Mouse (Mus musculus): ENCODE data around the gene Trim25.

Trim25 gene

DNA sequence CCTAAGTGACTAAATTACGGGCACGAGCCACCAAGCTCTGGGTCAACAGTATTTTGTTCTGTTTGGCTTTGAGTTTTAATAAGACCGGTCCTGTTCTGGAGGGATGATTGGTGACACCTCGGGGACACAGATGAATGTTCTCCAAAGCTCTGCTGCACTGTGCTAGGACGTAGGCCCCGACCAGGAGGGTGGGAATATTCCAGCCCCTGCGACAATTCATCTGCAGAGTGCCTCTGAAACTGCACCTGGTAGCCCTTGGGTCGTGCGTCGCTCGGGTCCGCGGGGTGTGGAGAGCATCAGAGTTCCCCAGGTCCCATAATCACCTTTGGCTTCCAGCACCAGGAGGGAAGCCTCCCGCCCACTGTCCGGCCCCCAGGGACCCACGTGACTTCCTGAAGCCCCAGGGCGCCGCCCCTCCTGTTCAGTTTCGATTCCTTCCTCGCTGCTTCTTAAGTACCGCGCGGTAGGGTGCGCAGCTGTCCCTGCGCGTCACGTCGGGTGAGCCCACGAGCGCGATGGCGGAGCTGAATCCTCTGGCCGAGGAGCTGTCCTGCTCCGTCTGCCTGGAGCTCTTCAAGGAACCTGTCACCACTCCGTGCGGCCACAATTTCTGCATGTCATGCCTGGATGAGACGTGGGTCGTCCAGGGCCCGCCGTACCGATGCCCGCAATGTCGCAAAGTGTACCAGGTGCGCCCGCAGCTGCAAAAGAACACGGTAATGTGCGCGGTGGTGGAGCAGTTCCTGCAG, at the start of gene Trim25:
TSS of gene Trim25 (plus strand) at position 403 of the 749 bp plus-strand sequence.
- no peak for DNase-seq

DNA sequence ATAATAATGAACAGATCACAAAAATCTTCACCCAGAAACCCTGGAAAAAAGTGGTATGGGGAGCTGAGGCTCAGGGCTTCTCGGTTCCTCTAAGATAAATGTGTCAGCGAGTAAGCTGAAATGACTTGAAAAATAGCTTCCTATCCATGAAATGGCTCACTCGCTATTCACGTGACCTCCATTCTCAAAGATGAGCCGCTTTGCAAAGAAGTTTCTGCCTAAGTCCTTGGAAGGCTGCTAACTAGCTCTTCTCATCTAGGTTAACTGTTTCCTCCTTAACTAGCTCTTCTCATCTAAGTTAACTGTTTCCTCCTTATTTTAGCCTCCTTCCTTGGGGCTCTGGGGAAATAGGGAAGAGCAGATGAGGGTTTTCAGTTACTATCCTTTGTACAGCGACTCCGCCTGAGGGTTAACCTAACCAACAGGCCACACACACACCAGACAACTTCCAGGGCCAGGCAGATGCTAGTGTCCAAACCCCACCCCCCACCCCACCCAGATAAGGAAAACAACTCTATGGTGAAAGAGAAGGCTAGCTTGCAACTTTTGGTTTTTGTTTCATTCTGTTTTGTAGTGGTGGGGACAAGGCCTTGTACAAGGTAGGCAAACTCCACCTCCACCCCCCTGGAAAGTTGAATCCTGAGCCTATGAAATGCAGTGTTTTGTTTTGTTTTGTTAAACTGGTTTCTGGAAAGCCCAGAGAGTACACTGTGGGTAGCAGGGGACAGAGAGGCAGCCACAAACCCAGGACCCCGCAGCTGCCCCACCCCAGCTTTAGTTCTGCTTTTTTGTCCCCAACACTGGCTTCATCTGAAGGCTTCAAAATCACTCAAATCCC, 49.2 kb upstream of the Trim25 start:
- DNase-seq: no peak

DNA sequence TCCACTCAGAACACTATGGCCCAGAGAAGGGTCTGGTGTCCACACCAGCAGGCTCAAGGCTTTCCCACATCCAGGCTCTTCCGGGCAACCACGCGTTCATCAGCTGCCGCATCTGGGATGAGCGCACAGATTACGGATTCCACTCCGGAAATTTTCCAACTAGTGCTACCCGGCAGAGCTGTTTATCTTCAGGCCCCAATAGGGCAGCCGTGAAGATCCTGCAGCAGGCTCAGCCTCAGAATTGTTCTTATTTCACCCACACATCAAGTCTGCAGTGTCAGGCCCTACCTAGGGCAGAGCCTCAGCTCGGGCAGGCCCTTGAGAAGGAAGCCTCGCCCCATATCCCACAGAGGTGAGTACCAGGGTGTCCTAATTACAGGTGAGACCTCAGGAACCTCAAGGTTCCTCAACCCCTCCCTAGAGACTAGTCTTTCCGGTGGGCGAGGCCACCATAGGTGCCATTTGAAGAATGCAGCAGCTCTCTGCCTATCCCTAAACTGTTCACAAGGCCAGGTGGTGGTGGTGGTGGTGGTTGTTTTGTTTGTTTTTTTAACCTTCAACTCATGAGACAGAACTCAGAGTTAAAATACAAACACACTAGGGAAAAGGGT, 48.4 kb upstream of the Trim25 start:
- DNase-seq: no peak

DNA sequence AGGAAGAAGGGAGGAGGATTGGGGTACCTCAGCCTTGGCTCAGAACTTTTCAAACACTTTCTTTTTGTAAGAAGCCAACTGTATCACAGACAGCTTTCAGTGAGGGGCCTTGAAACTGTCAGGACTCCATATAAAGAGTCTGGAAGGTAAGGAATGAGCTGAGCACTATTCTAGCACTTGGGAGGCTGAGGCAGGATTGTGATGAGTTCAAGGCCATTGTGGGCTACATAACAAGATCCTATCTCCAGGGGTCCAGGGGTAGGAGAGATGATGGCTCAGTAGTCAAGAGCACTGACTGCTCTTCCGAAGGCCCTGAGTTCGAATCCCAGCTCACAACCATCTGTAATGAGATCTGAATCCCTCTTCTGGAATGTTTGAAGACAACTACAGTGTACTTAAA, 47.6 kb upstream of the Trim25 start:
- no peak for DNase-seq

DNA sequence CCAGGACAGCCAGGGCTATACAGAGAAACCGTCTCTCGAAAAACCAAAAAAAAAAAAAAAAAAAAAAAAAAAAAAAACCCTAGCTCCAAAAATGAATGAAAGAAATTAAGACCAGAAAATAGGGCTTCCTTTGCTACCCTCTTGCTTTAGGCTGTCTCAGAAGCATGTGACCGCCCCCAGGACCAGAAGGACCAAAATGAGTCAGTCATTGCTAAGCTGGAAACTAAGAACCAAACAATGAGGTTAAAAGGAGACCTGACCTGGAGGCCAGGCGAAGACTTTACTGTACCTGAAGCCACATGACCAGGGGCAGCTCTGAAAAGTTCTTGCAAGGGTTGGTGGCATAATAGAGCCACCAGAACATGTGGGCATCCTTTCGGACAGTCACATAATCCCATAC, 47.1 kb upstream of the Trim25 start:
- no peak for DNase-seq

DNA sequence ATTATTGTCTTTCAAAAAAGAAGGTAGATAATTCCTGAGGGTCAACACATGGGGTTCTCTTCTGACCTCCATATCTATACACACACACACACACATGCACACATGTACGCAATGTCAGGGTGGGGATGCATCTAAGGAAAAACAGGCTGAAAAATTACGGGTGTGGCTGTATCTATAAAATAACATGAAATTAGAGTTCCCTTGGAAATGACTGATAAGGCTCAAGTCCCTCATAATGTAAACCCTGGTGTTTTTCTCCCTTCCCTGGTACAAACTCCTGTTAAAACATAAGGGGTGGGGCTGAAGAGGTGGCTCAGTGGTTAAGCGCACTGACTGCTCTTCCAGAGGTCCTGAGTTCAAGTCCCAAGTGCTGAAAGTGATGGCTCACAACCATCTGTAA, 45.6 kb upstream of the Trim25 start:
- no peak for DNase-seq

DNA sequence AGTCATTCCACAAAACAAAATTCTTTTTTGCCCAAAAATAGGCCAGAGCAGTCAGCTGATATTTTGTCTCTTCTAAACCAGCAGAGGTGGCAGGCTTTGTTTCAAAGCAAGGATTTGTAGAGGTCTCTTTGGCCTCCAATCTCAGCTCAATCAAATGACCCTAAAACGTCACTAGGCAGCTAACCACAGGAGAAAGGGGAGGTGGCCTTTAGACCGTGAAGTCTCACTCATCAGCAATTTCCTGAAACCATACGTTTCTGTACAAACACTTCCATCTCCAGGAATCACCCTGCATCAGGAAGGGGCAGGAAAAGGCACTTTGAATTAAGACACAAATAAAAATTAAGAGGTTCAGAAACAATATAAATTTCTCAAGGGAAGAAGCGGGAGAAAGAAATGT, 44.4 kb upstream of the Trim25 start:
- DNase-seq: no peak

DNA sequence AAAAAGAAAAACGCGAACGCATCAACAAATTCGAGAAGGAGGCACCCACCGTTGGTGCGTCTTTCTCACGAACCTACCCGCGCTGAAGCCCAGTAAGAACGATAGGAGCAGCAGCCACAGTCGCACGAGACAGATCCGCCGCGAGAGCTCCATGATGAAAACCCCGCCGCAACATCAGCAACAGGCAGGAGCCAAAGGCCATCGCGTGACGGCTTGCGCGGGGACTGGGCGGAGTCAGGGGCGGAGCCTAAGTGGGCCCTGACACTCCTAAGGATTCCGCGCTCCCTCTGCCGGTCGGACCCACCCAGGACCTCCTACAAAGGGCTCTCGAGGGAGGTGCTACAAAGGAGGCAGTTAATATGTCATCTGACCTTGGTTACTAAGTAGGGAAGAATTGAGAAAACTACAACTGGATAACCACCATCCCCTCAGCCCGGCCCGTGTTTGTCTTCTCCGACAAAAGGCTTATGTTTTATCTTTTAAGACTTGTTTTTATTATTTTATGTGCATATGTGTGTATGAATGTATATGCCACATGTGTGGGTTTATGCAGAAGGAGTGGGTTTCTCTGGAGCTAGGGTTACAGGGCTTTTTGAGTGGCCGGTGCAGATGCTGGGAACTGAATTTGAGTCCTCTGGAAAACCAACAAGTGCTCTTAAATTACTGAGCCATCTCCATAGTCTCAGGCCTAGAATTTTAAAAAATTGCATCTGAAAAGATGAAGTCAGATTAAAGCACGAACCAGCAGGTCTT, 43.8 kb upstream of the Trim25 start, which contains the start of gene Scpep1:
TSS of gene Scpep1 (minus strand) at position 249 of the 753 bp plus-strand sequence.
- peak; percentile 97 for DNase-seq

DNA sequence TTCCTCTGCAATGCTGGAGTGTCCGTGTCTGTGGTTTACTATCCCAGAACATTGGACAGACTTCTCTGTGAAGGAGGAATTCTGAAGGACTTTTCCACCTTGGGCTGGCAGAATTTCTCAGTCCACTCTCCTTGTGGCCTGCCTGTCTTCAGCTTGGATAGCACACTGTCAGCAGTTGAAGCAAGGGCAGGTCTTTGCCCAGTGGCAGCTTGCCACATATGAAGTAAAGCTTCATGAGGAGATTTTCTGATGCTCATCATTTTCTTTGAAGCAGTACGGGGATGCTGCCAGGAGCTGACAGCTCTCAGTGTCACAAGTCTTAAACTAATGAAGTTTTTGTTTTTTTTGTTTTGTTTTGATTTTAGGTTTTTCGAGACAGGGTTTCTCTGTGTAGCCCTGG, 40.3 kb upstream of the Trim25 start:
- DNase-seq: no peak

DNA sequence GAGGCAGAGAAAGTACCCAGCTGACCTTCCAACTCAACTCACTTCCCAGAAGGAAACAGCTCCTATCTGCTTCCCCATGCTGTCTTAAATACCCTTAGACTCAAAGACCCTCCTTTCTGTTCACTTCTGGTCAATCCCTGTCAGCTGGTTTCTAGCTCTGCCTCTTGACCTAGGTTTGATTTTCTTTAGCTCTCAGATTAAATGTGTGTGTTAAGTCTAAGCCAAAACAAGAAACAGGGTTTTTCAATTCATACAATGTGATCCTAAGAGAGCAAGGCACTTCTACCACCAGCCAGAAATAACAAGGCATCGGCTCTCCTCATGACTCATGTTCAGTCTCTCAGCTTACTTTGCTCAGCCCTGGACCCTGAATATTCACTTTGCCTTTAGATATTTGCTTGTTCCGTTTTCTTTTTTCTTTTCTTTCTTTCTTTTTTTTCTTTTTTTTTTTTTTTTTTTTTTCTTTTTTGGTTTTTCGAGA, 32.3 kb upstream of the Trim25 start, which contains the start of gene Elobl:
TSS of gene Elobl (minus strand) at position 51 of the 481 bp plus-strand sequence.
- DNase-seq: no peak

DNA sequence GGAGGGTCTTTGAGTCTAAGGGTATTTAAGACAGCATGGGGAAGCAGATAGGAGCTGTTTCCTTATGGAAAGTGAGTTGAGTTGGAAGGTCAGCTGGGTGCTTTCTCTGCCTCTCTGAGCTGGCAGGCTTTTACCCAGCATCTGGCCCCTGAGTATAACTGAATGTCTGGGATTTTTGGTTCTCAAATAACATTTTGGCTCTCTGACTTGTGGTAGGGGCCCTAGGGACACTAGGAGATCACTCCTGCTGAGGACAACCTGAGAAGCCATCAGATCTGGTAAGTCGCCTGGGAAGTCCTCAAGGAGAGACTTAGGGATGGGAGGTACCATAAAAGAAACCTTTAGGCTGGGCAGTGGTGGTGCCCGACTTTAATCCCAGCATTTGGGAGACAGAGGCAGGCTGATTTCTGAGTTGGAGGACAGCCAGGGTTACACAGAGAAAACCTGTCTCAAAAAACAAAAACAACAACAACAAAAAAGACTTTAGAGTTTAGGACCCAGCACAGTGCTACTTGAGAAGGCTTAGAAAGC, 28.9 kb upstream of the Trim25 start, which contains the start of gene Coil:
TSS of gene Coil (plus strand) at position 51 of the 531 bp plus-strand sequence.
- no peak for DNase-seq

DNA sequence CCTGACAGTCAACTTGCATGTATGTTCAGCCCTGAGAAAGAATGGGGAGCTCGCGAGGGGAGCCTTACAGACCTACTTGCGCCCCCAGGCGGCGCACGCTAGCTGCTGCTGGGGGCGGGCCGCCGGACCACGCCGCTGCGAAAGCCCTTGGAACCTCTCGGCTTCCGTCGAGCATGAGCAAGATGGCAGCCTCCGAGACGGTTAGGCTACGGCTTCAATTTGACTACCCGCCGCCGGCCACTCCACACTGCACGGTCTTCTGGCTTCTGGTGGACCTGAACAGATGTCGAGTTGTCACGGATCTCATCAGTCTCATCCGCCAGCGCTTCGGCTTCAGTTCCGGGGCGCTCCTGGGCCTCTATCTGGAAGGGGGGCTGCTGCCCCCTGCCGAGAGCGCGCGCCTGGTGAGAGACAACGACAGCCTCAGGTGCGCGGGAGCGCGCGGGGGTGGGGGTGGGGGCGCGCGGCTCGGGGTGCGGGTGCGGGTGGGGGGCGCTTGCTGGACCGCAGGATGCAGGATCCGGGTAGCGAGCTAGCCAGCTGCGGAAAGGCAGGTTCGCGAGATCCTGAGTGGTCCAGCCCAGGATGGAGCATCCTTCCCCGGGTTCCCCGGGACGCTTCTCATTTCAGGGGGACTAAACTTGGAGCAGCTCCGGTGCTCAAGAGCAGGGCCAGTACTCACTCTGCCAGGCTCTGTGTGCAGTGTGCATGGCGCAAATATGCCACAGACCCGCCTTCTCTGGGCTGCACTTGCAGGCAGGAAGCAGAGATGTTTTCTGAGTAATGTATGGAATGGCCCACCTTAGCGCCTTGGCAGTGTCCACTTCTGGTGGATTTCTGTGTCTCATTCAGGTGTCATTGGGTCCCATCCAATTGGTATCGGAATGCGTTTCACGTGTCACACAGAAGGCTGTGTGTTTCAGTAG, 25.1 kb upstream of the Trim25 start:
- DNase-seq: peak; percentile 92

DNA sequence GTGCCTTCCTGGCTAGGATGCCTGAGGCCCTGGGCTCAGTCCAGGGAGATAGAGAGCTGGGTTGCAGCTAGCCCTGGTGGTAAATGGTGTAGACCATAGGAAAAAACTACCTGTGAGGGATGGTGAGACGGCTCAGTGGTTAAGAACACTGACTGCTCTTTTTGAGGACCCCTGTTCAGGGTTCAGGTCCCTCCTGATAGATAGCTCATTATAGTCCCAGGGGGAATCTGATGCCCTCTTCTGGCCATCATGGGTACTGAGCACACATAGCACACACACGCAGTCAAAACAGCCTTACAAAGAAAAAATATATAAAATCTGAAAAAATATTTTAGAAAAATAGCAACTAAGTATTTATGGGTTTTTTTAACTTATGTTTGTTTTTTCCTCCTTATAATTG, 22.9 kb upstream of the Trim25 start:
- DNase-seq: no peak

DNA sequence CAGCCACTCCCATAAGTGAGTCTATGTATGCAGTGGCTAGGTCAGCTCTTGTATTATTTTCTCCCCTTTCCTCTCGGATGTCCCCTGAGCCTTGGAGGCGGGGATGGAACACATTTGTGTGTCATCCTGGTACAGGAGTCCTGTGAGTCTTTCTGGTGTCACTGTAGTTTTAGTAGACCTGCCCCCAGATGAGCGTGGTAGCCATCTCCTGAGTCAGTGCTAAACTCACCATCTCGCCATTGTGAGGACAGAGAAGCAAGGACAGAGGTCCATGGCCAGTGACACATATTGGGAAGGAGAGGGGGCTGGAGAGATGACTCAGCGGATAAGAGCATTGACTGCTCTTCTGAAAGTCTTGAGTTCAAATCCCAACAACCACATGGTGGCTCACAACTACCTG, 22.0 kb upstream of the Trim25 start:
- no peak for DNase-seq

DNA sequence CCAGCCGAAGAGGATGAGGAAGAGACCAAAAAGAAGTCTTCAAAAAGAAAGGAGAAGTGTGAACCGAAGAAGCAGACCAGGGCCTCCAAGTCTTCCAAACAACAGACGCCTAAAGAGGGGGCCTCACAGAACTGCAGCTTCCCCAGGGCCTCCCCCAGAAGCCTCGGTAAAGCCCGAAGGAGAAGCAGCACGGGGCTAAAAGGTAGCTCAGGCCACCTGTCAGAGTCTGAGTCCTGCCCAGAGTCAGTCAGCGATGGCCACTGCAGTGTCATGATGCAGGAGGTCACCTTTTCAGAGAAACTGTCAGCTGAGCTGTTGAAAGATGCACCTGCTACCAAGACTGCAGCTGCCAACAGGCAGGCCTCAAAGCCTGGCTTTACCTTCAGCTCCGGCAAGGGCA, 17.8 kb upstream of the Trim25 start:
- no peak for DNase-seq

DNA sequence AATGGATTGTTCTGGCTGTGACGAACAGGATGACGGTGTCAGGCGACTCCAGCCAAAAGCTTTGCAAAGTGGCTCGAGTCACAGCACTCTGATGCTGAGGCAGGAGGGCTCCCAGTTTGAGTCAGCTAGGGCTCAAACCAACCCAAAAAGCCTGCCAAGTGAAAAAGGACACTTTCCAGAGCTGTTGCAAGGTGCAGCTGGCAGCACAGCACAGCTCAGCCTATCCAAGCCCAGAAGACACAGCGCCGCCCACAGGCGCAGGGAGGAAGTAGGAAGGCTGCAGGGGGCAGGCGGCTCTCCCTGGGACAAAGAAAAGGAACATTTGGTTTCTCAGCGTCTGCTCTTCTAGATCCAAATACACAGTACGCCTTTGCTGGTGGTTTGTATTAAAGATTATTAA, 12.6 kb upstream of the Trim25 start:
- DNase-seq: no peak

DNA sequence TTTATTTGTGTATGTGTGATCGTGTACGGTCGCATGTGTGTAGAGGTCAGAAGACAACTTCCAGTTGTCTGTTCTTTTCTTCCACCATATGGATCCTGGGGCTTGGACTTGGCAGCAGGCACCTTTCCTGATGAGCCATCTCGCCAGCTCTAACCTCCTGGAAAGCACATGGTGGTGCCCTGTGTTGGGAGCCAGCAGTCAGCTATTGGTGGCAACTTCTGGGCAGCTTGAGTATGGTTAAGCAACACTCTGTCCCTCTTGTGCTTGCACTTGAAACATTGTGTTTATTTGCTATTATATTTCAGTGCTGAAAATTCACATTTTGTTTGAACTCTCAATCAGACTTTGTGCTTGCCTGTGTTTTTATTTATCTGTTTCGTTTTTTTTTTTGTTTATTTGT, 10.2 kb upstream of the Trim25 start:
- DNase-seq: no peak

DNA sequence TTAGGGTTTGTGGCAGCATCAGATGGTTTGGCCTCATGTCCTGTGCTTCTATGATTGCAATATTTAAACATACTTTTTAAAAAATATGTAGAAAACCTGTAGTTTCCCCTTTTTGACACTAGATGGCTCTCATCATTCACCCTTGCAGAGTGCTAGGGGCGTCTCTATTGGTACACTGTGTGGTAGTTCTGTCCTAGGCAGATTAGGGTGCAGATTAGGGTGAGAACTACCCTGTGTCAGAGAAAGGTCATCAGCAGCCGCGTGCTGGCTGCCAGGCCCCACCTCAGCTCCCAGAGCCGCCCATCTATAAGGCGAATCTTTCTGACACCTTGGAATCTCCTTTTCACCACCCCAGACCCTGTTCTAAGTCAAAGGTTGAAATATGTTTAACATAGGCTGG, 9.6 kb upstream of the Trim25 start:
- no peak for DNase-seq

DNA sequence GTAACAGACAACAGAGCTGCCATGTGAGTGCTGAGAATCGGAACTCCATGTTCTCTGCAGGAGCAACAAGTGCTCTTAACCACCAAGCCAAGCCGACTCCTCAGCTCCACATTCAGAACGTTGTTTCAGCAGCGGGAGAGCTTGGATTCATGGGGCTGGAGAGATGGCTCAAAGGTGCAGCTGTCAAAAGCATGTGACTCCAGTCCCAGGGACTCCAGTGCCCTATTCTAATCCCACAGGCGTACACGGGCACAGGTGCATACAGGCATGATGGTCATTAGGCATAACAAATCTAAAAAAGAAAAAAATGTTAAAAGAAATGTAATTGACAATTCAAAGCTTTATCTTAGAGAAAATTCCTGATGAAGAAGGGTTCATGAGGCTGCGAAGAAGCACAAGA, 6.0 kb upstream of the Trim25 start:
- no peak for DNase-seq

DNA sequence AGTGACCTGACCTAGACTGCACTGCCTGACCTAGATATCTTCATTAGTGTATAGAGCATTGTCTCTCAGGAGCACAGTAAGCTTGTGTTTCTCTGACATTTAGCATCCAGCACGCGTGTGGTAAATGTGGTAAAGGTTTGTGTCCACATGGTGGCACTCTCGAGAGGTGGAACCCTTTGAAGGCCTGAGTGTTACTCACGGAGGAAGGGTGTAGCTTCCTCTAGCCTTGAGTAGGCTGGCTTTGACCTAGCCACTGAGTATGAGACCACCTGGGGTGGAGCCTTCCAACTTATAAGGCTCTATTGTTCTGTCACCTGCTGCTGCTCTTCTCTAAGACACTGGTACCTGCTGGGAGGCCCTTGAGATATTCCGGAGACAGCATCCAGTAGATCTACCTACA, 5.6 kb upstream of the Trim25 start:
- no peak for DNase-seq

DNA sequence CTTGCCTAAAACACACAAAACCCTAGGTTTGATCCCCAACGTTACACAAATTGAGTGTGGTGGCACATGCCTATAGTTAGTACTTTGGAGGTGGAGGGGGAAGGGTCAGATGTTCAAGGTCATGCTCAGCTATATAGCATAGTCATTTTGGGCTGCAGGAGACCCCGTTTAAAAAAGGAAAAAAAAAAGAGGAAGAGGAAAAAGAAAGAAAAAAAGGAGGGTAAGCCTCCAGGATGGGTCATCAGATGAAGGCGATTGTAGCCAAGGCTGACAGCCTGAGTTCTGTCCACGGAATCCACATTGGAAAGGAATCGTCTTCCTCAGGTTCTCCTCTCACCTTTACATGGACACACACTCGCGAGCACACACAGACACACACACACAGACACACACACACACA, 4.7 kb upstream of the Trim25 start:
- DNase-seq: no peak
